ENCODE assay signal across 15 mouse cellular contexts in genomic region chr1:128223304-128223703, GRCm38 (mm10). TPM values are rescaled to one million over a fixed set of nuclear protein-coding genes. Genes with fewer than 3 reads are reported as not detected.
DNase-seq lines count a peak whose midpoint lies in the region; ATAC-seq and TF ChIP-seq lines count a peak whose summit lies in the region.
"Had no signal": no experiment of that assay in that cellular context is flagged by ENCODE, and none has a peak within 500 bp of the region (broad histone marks: within the 10 kb centered on the region; RNA-seq: fewer than 3 reads in every experiment).

No protein-coding gene starts in this region.

- no peak overlapping the region for H3K9ac ChIP-seq in liver, postnatal 0 days (replicated peaks)
- no peak overlapping the region for H3K9ac ChIP-seq in liver, embryonic 12.5 days
- H3K9ac ChIP-seq: embryonic facial prominence, embryonic 12.5 days; forebrain, embryonic 13.5 days; limb, embryonic 15.5 days; neural tube, embryonic 13.5 days had no signal

- H3K27ac ChIP-seq in gastrocnemius, adult 2 months, result no peak overlapping the region
- no peak overlapping the region for H3K27ac ChIP-seq in liver, postnatal 0 days (ENCODE audit: low read depth)
- no peak overlapping the region for H3K27ac ChIP-seq in liver, embryonic 12.5 days
- no peak overlapping the region for H3K27ac ChIP-seq in small intestine, adult 2 months (ENCODE audit: insufficient read depth, low read depth, low read length)
- H3K27ac ChIP-seq: embryonic facial prominence, embryonic 12.5 days; forebrain, embryonic 13.5 days; limb, embryonic 15.5 days; neural tube, embryonic 13.5 days had no signal

- in situ Hi-C loops in Patski (cut with MboI; ENCODE audit: low pct_unique_long_range_greater_than_20kb), result no loop called here

- 79% methylated on average over 1 of the region's 1 CpGs for WGBS in liver, postnatal 0 days (ENCODE audit: insufficient replicate concordance)
- WGBS in liver, embryonic 12.5 days (ENCODE audit: insufficient replicate concordance), result 81% methylated on average over 1 of the region's 1 CpGs
- WGBS in small intestine, adult 2 months, result 89% methylated on average over 1 of the region's 1 CpGs

- TF ChIP-seq CTCF in gastrocnemius, adult 2 months (IDR thresholded peaks at IDR 0.05), result peak; percentile 45
- TF ChIP-seq CTCF in liver, postnatal 0 days (IDR thresholded peaks at IDR 0.05; ENCODE audit: low read depth), result peak; percentile 54
- peak; percentile 60 for TF ChIP-seq CTCF in Patski (IDR thresholded peaks at IDR 0.05)
- TF ChIP-seq CTCF in small intestine, adult 2 months (IDR thresholded peaks at IDR 0.05; ENCODE audit: extremely low read depth, insufficient read length, insufficient replicate concordance, low read depth, low read length), result peak; percentile 24; the same call in 1 of the 2 replicates

- POLR2A ChIA-PET in Patski (lab: Charles Lee), result no interaction called here

- TF ChIP-seq EP300 in liver, postnatal 0 days (IDR thresholded peaks at IDR 0.05; ENCODE audit: low read depth), result no peak

- peaks cover 40% of the 10 kb centered on the region for H3K36me3 ChIP-seq in liver, postnatal 0 days (replicated peaks; ENCODE audit: insufficient read depth, low read length)
- H3K36me3 ChIP-seq in liver, embryonic 12.5 days, result peaks cover 66% of the 10 kb centered on the region
- H3K36me3 ChIP-seq in small intestine, adult 2 months (ENCODE audit: control insufficient read depth, insufficient read depth, low read length), result peaks cover 17% of the 10 kb centered on the region

- H3K9me3 ChIP-seq in liver, postnatal 0 days (ENCODE audit: low read length), result no peaks in the 10 kb centered on the region
- no peaks in the 10 kb centered on the region for H3K9me3 ChIP-seq in liver, embryonic 12.5 days (replicated peaks)
- H3K9me3 ChIP-seq: embryonic facial prominence, embryonic 12.5 days; forebrain, embryonic 13.5 days; limb, embryonic 15.5 days; neural tube, embryonic 13.5 days had no signal

- intact Hi-C loops in gastrocnemius, adult 2 months (cut with DNase I), result loop anchor here (5.0 kb wide), 1 partner anchor 34 kb away; no protein-coding TSS in a partner anchor
- intact Hi-C loops in gastrocnemius, postnatal 14 days (cut with DNase I; ENCODE audit: low total_unique reads), result no loop called here

- DNase-seq in gastrocnemius, adult 2 months, result no peak
- DNase-seq in gastrocnemius, postnatal 14 days, result no peak
- DNase-seq in liver, postnatal 0 days, result no peak
- no peak for DNase-seq in Patski (ENCODE audit: low read depth, low spot score)
- no peak for DNase-seq in heart, adult 8-10 months (ENCODE audit: low spot score)
- DNase-seq in lung, postnatal 36 days, result no peak
- DNase-seq: adrenal gland, adult 8-10 months; cerebellum, adult 11 months; heart, adult 11 months had no signal

- H3K4me1 ChIP-seq in liver, postnatal 0 days (ENCODE audit: insufficient read depth), result no peaks in the 10 kb centered on the region
- H3K4me1 ChIP-seq in liver, embryonic 12.5 days, result no peaks in the 10 kb centered on the region
- H3K4me1 ChIP-seq in small intestine, adult 2 months (ENCODE audit: control insufficient read depth, insufficient read depth, insufficient read length, low read length), result no peaks in the 10 kb centered on the region
- H3K4me1 ChIP-seq: embryonic facial prominence, embryonic 12.5 days; forebrain, embryonic 13.5 days; limb, embryonic 15.5 days; neural tube, embryonic 13.5 days had no signal

- no peak overlapping the region for H3K4me3 ChIP-seq in gastrocnemius, adult 2 months
- no peak overlapping the region for H3K4me3 ChIP-seq in liver, postnatal 0 days (ENCODE audit: low read depth, low read length)
- H3K4me3 ChIP-seq in liver, embryonic 12.5 days, result no peak overlapping the region
- H3K4me3 ChIP-seq in small intestine, adult 2 months (ENCODE audit: low read depth, low read length), result no peak overlapping the region
- H3K4me3 ChIP-seq: embryonic facial prominence, embryonic 12.5 days; forebrain, embryonic 13.5 days; limb, embryonic 15.5 days; neural tube, embryonic 13.5 days had no signal

- CTCF ChIA-PET in Patski (lab: Charles Lee), result interaction anchor here (1.6 to 2.1 kb wide), 2 partner anchors 13 to 396 kb away, joined by 4 to 6 read pairs; no protein-coding TSS in a partner anchor

- H3K4me2 ChIP-seq in liver, postnatal 0 days (ENCODE audit: low read depth, low read length), result no peak overlapping the region
- H3K4me2 ChIP-seq in liver, embryonic 12.5 days, result no peak overlapping the region
- H3K4me2 ChIP-seq: embryonic facial prominence, embryonic 12.5 days; forebrain, embryonic 13.5 days; limb, embryonic 15.5 days; neural tube, embryonic 13.5 days had no signal

- no peaks in the 10 kb centered on the region for H3K27me3 ChIP-seq in liver, postnatal 0 days (ENCODE audit: insufficient read depth, low read length)
- no peaks in the 10 kb centered on the region for H3K27me3 ChIP-seq in liver, embryonic 12.5 days (replicated peaks)
- H3K27me3 ChIP-seq in Patski, result no peaks in the 10 kb centered on the region
- no peaks in the 10 kb centered on the region for H3K27me3 ChIP-seq in small intestine, adult 2 months (ENCODE audit: control insufficient read depth, insufficient read depth, low read length)
- H3K27me3 ChIP-seq: embryonic facial prominence, embryonic 12.5 days; forebrain, embryonic 13.5 days; limb, embryonic 15.5 days; neural tube, embryonic 13.5 days had no signal

- no peak for ATAC-seq in liver, postnatal 0 days
- no peak for ATAC-seq in liver, embryonic 12.5 days
- ATAC-seq in Patski, result no peak
- ATAC-seq: forebrain, embryonic 13.5 days had no signal

- TF ChIP-seq POLR2A in small intestine, adult 2 months (IDR thresholded peaks at IDR 0.05; ENCODE audit: low read depth, low read length), result no peak

RNA-seq across cellular contexts. Expression of gene Ubxn4, which starts 20.5 kb away (rescaled TPM):
- 10 to 100 TPM; 46.9 to 47.1 TPM for total RNA-seq in gastrocnemius, adult 2 months (2021)
- 10 to 100 TPM; 34.5 to 37.9 TPM for total RNA-seq in gastrocnemius, postnatal 14 days (2021)
- 33.1 and 35.1 TPM in 2 replicates for polyA plus RNA-seq in liver, postnatal 0 days (2015; fragmentation: Nextera tagmentation; extraction: Ambion mirVana)
- 43.1 and 43.5 TPM in 2 replicates for polyA plus RNA-seq in liver, embryonic 12.5 days (2016; fragmentation: Nextera tagmentation; extraction: Ambion mirVana)
- 102 TPM for polyA plus RNA-seq in Patski (2021)
- polyA plus RNA-seq in small intestine, adult 2 months (2012; rRNA removed), result 10.5 and 14.8 TPM in 2 replicates
- 10 to 100 TPM; 35.4 to 43.4 (median 40.7) TPM for total RNA-seq in heart, adult 8-10 months (2022)
